Mouse (Mus musculus): ENCODE data around the gene 1110051M20Rik. TPM values are rescaled to one million over a fixed set of nuclear protein-coding genes. Genes with fewer than 3 reads are reported as not detected.
"Not testable (repeated sequence)": the region's sequence is repeated elsewhere in the genome, so short reads cannot be mapped to it uniquely, and the experiment has no call there.

1110051M20Rik gene
- polyA plus RNA-seq (2015; fragmentation: Nextera tagmentation; extraction: Ambion mirVana): 55.7 and 56.8 TPM in 2 replicates

GRCm38 (mm10) chr2:91444286-91444892 is at the start of gene 1110051M20Rik:
Gene 1110051M20Rik, minus strand, starts transcription at chr2:91444704.
- Histone ChIP-seq H3K27me3 (ENCODE audit: insufficient read depth, low read length) (no peaks in the 10 kb centered on the region), H3K27ac (no peak within 1 kb of the TSS), H3K9ac (ENCODE audit: low read depth, low read length) (peak within 1 kb of the TSS; percentile 23; the same call in 1 of the 2 replicates), H3K4me2 (ENCODE audit: low read length) (peak within 1 kb of the TSS; percentile 67), H3K9me3 (replicated peaks; ENCODE audit: low read length) (no peaks in the 10 kb centered on the region), H3K36me3 (ENCODE audit: insufficient read depth, low read length) (no peaks in the 10 kb centered on the region), H3K4me3 (replicated peaks; ENCODE audit: low read depth, low read length) (peak within 1 kb of the TSS; percentile 55), H3K4me1 (replicated peaks; ENCODE audit: insufficient read depth, low read length) (0 out of 2 replicates have a peak, but pooled peaks cover 3% of the 10 kb centered on the region)
- no peak for TF ChIP-seq CTCF (IDR thresholded peaks at IDR 0.05; ENCODE audit: low read depth)
- WGBS: 1% methylated on average over 19 of the region's 19 CpGs
- ATAC-seq (replicated peaks; ENCODE audit: low FRiP score, low read depth) (peak; percentile 95), DNase-seq (ENCODE audit: low spot score) (peak; percentile 95)

GRCm38 (mm10) chr2:91493981-91494380 is 49.5 kb upstream of the 1110051M20Rik start:
- H3K36me3 ChIP-seq (ENCODE audit: insufficient read depth, low read length): peaks cover 66% of the 10 kb centered on the region
- no peak overlapping the region for H3K4me3 ChIP-seq (replicated peaks; ENCODE audit: low read depth, low read length)
- no peaks in the 10 kb centered on the region for H3K9me3 ChIP-seq (replicated peaks; ENCODE audit: low read length)
- 94% methylated on average over 9 of the region's 9 CpGs for WGBS
- H3K4me2 ChIP-seq (ENCODE audit: low read length): no peak overlapping the region
- H3K9ac ChIP-seq (ENCODE audit: low read depth, low read length): no peak overlapping the region
- TF ChIP-seq CTCF (IDR thresholded peaks at IDR 0.05; ENCODE audit: low read depth): no peak
- no peaks in the 10 kb centered on the region for H3K4me1 ChIP-seq (replicated peaks; ENCODE audit: insufficient read depth, low read length)
- DNase-seq (ENCODE audit: low spot score): no peak
- no peak overlapping the region for H3K27ac ChIP-seq
- H3K27me3 ChIP-seq (ENCODE audit: insufficient read depth, low read length): no peaks in the 10 kb centered on the region
- ATAC-seq (replicated peaks; ENCODE audit: low FRiP score, low read depth): no peak

DNA sequence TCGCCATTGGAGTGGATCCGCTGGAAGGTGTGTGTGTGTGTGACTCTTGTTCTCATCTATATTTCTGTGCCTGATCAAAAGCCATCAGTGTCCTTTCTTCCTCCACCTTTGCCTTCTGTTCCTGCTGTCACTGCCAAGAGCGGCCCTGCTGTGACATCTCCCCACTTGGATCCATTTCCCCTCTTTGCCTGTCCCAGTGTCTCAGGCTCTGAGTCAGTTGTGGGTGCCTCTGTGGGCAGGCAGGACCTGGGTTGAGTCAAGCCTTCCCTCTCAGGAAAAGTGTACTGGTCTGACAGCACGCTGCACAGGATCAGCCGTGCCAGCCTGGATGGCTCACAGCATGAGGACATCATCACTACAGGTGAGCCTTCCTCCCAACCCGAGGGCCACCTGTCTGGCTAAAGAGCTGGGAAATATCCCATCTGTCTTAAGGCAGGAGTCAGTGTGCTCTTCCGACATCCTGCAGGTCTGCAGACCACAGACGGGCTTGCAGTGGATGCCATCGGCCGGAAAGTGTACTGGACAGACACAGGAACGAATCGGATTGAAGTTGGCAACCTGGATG is 47.6 kb upstream of the 1110051M20Rik start:
- Histone ChIP-seq H3K36me3 (ENCODE audit: insufficient read depth, low read length) (peaks cover 55% of the 10 kb centered on the region), H3K4me2 (ENCODE audit: low read length) (no peak overlapping the region), H3K27ac (no peak overlapping the region), H3K9me3 (replicated peaks; ENCODE audit: low read length) (no peaks in the 10 kb centered on the region), H3K4me1 (replicated peaks; ENCODE audit: insufficient read depth, low read length) (no peaks in the 10 kb centered on the region), H3K9ac (ENCODE audit: low read depth, low read length) (no peak overlapping the region), H3K4me3 (replicated peaks; ENCODE audit: low read depth, low read length) (no peak overlapping the region), H3K27me3 (ENCODE audit: insufficient read depth, low read length) (no peaks in the 10 kb centered on the region)
- TF ChIP-seq CTCF (IDR thresholded peaks at IDR 0.05; ENCODE audit: low read depth): no peak
- ATAC-seq (replicated peaks; ENCODE audit: low FRiP score, low read depth) (no peak), DNase-seq (ENCODE audit: low spot score) (no peak)
- 94% methylated on average over 12 of the region's 12 CpGs for WGBS

DNA sequence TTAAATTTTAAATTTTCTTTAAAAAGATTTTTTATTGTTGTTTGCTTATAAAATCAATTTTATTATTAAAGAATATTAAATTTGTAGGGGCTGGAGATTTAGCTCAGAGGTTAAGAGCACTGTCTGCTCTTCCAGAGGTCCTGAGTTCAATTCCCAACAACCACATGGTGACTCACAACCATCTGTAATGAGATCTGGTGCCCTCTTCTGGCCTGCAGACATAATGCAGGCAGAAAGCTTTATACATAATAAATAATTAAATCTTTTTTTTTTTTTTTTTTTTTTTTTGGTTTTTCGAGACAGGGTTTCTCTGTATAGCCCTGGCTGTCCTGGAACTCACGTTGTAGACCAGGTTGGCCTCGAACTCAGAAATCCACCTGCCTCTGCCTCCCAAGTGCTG is 42.8 kb upstream of the 1110051M20Rik start:
- WGBS: 64% methylated on average over 3 of the region's 3 CpGs
- not testable (repeated sequence) for DNase-seq (ENCODE audit: low spot score)
- H3K36me3 ChIP-seq (ENCODE audit: insufficient read depth, low read length): peaks cover 40% of the 10 kb centered on the region; the same call in 1 of the 2 replicates

DNA sequence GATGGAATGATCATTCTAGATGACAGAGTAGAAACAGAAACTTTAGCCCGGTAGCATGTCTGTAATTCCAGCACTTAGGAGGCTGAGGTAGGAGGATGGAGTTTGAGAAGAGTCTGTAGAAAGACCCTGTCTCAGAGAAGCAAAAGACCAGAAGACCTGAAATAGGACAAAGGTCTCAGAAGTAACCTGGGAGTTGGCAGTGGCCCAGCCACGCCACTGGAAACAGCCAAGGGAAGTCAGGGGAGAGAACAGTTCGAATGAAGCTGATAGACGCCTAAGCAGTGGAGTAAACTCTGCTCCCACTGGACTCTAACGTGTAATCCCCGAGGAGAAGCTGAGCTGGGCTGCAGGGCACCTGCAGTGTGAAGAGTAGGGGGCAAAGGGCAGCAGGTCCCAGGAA is 40.8 kb upstream of the 1110051M20Rik start:
- no peaks in the 10 kb centered on the region for H3K4me1 ChIP-seq (replicated peaks; ENCODE audit: insufficient read depth, low read length)
- no peak overlapping the region for H3K4me3 ChIP-seq (replicated peaks; ENCODE audit: low read depth, low read length)
- H3K4me2 ChIP-seq (ENCODE audit: low read length): no peak overlapping the region
- no peak for ATAC-seq (replicated peaks; ENCODE audit: low FRiP score, low read depth)
- WGBS: 77% methylated on average over 6 of the region's 6 CpGs
- H3K9ac ChIP-seq (ENCODE audit: low read depth, low read length): no peak overlapping the region
- H3K9me3 ChIP-seq (replicated peaks; ENCODE audit: low read length): no peaks in the 10 kb centered on the region
- H3K27ac ChIP-seq: no peak overlapping the region
- no peak for DNase-seq (ENCODE audit: low spot score)
- peaks cover 30% of the 10 kb centered on the region for H3K36me3 ChIP-seq (ENCODE audit: insufficient read depth, low read length)
- H3K27me3 ChIP-seq (ENCODE audit: insufficient read depth, low read length): no peaks in the 10 kb centered on the region
- TF ChIP-seq CTCF (IDR thresholded peaks at IDR 0.05; ENCODE audit: low read depth): no peak

More for the DNA sequence above, 42.8 kb upstream of the 1110051M20Rik start:
- not testable (repeated sequence) for H3K9ac ChIP-seq (ENCODE audit: low read depth, low read length); H3K4me3 ChIP-seq (replicated peaks; ENCODE audit: low read depth, low read length); H3K4me1 ChIP-seq (replicated peaks; ENCODE audit: insufficient read depth, low read length); H3K9me3 ChIP-seq (replicated peaks; ENCODE audit: low read length); ATAC-seq (replicated peaks; ENCODE audit: low FRiP score, low read depth); H3K27ac ChIP-seq; H3K27me3 ChIP-seq (ENCODE audit: insufficient read depth, low read length); H3K4me2 ChIP-seq (ENCODE audit: low read length)
- TF ChIP-seq CTCF (IDR thresholded peaks at IDR 0.05; ENCODE audit: low read depth): peak; percentile 63

DNA sequence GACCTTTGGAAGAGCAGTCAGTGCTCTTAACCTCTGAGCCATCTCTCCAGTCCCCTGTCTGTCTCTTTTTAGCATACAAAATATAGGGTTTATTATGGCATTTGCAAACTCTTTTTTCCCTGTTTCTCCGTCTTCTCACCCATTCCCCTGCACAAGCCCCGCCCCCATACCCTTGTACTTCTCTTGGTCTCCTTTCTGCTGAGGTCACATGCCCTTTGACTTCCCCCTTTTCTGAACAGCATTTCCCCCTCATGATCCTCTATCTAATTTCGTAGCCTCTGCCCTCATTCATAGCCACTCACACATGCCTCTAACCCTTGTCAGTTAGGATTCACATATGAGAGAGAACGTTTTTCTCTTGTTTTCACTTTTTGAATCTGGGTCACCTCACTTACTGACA is 40.2 kb upstream of the 1110051M20Rik start:
- no peak overlapping the region for H3K9ac ChIP-seq (ENCODE audit: low read depth, low read length)
- TF ChIP-seq CTCF (IDR thresholded peaks at IDR 0.05; ENCODE audit: low read depth): no peak

More for the DNA sequence above, 40.2 kb upstream of the 1110051M20Rik start:
- H3K27ac ChIP-seq: no peak overlapping the region
- H3K36me3 ChIP-seq (ENCODE audit: insufficient read depth, low read length): peaks cover 25% of the 10 kb centered on the region
- no peak overlapping the region for H3K4me2 ChIP-seq (ENCODE audit: low read length)
- 83% methylated on average over 4 of the region's 4 CpGs for WGBS
- no peak for DNase-seq (ENCODE audit: low spot score)
- no peak overlapping the region for H3K4me3 ChIP-seq (replicated peaks; ENCODE audit: low read depth, low read length)
- no peaks in the 10 kb centered on the region for H3K9me3 ChIP-seq (replicated peaks; ENCODE audit: low read length)
- H3K27me3 ChIP-seq (ENCODE audit: insufficient read depth, low read length): no peaks in the 10 kb centered on the region
- H3K4me1 ChIP-seq (replicated peaks; ENCODE audit: insufficient read depth, low read length): no peaks in the 10 kb centered on the region
- no peak for ATAC-seq (replicated peaks; ENCODE audit: low FRiP score, low read depth)

Measured in kidney, postnatal 0 days (tissue).